Mouse (Mus musculus): Measurements from ENCODE around the gene Pop7. TPM values are rescaled to one million over a fixed set of nuclear protein-coding genes. Genes with fewer than 3 reads are reported as not detected.
A peak's percentile ranks its signal among the peaks of the same experiment; 100 is the strongest.

The Pop7 gene
- total RNA-seq, 2 experiments from 2014 or later = 28.9 to 31.2 TPM

DNA sequence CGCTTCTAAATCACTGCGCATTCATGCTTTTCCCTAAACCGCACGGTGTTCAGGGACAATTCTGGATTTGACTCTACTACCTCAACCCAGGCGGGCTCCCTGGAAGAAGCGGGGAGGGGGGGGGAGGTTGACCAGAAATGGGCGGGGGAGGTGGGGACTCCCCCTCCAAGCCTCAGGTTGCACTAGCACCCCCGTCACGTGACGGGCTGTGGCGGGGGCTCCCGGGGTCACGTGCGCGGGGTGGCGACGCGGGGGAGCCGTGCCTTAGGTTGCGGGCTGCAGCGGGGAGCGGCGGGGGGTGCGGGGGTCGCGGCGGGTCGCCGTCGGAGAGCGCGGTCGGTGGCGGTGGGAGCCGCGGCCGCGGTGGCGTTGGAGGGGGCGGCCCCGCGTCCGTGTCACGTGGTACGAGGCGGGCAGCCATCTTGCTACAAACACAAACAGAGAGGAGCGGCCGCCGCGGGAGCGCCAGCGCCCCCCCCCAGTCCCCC is 7.7 kb upstream of the Pop7 start:
- peak; percentile 52 for ATAC-seq (replicated peaks; ENCODE audit: poor library complexity, severe bottlenecking)

DNA sequence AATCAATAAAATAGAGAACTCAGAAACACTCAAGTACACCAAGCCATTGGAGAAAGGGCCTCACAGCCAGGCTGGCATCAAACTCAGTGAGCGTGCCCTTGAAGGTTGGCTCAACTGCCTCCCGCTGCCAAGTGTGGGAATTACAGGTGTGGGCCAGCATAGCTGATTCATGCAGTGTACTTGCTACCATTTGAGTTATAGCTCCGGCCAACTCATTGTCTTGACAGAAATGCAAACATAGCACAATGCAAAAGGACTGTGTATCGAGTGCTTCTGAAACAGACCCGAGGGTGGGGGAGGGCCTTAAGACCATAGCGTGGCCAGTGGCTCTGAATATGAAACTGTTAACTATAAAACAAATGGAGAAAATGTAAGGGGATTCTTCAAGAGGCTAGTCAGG is 1.7 kb upstream of the Pop7 start:
- ATAC-seq (replicated peaks; ENCODE audit: poor library complexity, severe bottlenecking) = no peak

DNA sequence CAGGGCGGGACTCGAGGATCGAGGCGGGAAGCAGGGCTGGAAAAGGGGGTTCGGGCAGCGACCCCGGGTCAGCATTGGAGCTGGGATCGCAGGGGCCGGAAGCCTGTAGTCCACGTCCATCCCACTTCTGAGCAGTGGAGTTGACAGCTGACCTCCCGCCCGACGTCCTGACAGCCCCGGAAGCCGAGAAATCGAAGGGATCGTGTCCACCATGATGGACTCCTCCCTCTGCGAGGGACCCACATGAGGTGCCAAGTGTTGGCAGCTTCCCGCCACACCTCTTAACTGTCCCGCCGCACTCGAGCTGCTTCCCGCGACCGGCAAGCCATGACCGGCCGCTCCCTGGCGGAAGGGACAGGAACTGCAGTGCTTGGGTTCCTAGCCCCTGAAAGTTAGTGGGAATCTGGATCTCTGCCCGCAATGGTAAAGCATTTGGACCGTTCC is 371 bp upstream of the Pop7 start:
- peak; percentile 80 for ATAC-seq (replicated peaks; ENCODE audit: poor library complexity, severe bottlenecking)

DNA sequence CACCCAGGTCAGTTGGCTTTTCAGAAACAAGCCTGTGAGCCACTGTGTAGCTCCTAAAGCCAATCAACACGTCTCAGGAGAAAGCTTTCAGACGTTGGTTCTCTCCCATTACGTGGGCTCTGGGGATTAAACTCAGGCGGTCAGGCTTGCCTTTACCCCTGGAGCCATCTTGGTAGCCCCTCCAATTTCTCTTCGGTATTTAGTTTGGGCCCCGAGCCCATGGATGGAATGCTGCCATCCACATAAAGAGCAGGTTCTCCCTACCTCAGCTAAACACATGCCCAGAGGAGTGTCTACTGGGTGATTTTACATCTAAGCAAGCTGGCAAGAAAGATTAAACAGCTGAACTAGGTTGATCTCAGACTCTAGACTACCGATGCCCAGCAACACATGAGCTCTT is 2.1 kb downstream of the Pop7 start:
- no peak for ATAC-seq (replicated peaks; ENCODE audit: poor library complexity, severe bottlenecking)

DNA sequence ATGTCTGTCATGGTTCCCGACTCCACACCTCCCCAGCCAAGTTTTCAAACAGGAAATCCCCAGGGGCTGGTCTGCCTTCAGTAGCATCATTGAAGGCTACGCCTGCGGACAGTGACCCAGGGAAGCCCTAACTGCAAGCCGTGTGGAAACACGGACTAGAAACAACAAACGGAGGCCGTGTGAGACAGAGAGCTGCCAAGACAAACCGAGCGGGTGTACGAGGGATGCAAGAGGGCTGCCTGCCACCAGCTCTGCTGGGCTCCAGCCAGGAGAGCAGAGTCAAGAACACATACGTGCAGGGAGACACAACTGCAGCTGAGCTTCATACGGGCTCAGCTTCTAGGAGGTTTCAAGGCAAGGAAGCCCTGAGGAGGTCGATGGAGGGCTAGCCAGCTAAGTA is 8.5 kb downstream of the Pop7 start:
- ATAC-seq (replicated peaks; ENCODE audit: poor library complexity, severe bottlenecking) = no peak

DNA sequence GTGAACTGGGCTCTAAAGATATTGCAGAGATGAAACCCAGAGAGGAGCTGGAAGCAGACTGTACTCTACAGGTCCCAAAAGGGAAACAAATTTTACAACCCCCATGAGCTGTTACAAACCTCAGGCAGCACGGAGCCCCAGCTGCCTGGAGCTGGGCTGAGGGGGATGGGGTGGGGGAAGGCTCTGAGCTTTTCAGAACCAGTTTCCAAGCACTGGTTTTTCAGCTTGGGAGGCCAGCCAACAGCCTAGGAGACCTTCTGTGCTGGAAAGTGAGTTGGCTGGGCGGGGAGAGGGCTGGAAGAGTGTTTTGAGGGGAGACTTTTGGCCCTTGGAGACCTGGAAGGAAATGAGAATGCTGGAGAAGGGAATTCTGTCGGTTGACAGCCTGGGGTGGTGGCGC is 10.8 kb downstream of the Pop7 start:
- no peak for ATAC-seq (replicated peaks; ENCODE audit: poor library complexity, severe bottlenecking)

DNA sequence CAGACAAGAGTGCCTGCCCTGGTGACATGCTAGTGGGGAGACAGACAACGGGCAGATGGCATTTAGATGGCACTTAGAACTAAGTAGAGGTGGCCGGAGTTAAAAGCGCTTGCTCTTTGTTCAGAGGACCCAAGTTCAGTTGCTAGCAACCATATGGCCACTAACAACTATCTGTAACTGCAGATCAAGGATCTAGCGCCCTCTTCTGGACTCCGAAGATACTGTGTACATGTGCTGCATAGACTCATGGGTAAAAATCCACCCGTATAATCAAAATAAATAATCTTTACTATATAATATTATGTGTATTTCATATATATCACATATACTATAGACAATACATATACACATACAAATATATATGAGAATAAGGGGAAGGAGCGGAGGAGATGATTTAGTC is 14.7 kb downstream of the Pop7 start:
- ATAC-seq (replicated peaks; ENCODE audit: poor library complexity, severe bottlenecking) = no peak

DNA sequence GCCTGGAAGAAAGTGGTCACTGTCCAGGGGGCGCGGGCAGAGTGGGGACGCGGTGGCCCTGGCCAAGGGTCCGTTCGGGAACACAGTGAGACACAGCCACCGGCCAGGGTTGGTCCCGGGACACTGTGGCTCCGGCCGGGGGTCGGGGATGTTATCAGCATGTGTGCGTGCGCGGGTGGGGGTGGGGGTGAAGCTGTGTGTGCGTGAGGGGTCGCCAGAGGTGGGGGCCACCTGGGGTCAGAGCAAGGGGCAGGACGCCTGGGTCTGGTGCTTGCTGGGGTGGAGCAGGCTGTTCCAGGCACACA is 16.5 kb downstream of the Pop7 start:
- no peak for ATAC-seq (replicated peaks; ENCODE audit: poor library complexity, severe bottlenecking)

DNA sequence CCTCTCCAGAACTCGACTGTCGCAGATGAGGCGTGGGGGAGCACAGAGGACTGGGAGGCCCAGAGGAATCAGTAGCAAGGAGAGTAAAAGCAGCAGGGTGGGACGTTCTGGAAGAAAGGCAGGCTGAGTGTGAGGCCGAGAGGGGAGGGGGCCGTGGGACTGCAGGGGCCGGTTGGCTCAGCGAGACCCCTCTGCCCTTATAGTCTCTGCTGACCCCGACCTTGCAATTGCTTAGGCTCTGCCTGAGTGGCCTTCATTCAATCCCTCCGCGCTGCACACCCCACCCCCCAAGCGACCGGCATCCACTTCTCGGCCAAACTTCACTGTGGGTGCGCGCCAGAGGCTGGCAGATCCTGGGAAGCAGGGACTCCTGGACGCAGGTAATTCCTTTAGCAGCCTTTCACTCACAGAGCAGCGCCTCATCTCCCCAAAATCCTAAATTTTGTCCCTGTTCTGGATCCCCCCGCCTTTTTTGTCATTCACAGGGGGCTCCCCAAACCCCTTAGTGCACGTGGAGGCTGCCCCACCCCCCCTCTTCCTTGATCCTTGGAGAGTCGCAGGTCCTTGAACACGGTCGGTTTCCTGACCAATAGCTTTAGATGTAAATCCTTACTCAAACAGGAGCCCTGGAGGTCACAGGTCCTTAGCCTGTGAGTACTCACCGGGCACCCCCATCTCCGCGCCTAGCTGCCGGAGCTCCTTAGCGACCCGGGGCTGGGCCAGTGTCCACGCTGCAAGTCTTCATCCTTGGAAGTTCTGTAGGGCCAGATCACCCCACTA is 17.1 kb downstream of the Pop7 start:
- no peak for ATAC-seq (replicated peaks; ENCODE audit: poor library complexity, severe bottlenecking)

DNA sequence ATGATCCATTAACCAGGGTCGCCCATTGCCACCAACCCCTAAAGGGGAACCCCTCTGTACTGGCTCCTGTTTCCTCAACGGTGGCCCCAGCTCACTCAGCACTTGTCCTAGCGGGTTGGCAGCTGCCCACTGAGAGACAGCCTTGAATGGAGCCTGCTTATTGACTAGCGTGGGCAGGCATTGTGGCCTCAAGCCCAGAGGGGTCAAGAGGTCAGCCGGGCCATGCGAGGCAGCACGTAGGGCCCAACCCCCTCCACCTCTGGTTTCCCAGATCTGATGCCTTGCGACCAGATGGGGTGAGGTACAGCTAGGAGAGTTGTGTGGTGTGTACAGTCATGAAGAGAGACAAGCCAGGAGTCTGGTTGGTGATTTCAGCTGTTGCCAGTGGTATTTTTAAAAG is 20.4 kb downstream of the Pop7 start:
- no peak for ATAC-seq (replicated peaks; ENCODE audit: poor library complexity, severe bottlenecking)

DNA sequence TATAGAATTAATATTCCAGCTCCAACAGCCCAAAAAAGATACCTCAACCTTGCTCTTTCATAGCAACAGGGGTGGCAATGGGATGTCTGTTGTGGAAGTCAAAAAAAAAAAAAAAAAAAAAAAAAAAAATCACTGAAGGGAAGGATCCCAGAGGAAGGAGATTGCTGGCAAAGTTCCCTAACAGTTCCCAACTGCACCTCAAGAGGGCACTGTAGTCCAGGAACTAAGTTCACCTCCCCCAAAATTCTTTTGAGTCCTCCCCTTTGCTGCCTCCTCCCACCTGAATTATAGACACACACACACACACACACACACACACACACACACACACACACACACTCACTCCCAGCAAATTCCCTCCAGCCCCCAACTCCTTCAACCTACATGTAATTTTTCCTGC is 21.2 kb downstream of the Pop7 start:
- peak; percentile 62 for ATAC-seq (replicated peaks; ENCODE audit: poor library complexity, severe bottlenecking)

DNA sequence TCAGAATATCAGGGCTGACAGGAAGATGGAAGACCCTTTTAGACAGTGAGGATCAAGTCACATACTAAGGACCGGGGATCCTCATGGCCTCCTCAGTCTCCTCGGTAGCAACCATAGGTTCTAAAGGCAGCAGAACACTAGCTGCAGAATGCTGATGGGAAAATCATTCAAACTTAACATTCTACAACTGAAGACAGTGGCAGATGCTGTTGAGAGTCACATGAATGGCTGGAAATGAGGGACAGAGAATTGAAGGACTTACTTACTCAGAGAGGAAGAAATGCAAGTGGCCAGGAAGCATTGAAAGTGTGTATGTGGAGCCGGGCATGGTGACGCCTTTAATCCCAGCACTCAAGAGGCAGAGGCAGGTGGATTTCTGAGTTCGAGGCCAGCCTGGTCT is 25.4 kb downstream of the Pop7 start, which contains the start of gene Zan:
Zan (minus strand) TSS at position 101 of the 400 bp plus-strand sequence.
- ATAC-seq (replicated peaks; ENCODE audit: poor library complexity, severe bottlenecking) = no peak

DNA sequence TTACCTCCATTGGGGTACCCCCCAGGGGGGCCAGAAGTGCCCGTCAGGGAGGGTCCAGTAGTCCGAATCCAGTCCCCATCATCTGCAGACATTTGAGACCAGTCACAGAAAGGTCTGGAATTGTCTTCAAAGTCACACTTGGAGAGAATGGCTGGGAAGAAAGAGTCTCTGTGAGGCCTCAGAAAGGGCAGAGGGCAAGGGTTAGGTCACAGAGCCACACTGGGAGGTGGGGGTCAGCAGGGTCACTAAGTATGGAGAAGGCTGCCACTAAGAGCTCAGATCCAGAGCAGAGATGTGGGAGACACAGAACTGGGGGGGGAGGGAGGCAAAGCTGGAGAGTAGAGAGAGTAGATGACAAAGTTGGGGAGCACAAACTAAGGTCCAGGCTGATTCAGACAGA is 28.0 kb downstream of the Pop7 start:
- ATAC-seq (replicated peaks; ENCODE audit: poor library complexity, severe bottlenecking) = no peak

DNA sequence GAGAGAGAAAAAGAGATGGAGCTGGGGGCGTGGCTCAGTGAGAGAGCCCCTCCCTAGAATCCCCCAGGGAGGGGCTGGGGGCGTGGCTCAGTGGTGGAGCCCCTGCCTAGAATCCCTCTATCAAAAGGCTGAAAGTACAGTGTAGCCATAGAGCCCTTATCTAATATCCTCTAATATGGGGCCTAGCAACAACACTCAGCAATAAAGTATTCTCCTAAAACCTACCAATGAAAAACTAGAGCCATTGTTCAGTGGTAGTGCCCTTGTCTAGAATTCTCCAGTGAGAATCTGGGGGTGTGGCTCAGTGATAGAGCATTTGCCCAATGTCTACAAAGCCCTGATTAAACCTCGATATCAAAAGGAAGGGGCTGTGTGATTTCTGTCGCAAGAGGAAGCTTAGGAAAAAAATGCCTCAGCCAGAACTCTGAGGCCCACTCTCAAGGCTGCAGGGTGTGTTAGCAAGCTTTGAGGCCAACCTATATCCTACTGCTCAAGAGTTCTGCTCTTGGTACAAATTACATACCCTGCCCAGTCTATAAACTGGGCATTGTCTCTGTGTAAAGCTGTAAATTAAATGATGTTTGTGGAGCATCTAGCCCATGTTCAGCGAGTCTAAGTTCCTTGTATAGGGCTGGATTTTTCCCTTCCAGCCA is 29.9 kb downstream of the Pop7 start:
- no peak; the same call in 1 of the 2 replicates for ATAC-seq (replicated peaks; ENCODE audit: poor library complexity, severe bottlenecking)

DNA sequence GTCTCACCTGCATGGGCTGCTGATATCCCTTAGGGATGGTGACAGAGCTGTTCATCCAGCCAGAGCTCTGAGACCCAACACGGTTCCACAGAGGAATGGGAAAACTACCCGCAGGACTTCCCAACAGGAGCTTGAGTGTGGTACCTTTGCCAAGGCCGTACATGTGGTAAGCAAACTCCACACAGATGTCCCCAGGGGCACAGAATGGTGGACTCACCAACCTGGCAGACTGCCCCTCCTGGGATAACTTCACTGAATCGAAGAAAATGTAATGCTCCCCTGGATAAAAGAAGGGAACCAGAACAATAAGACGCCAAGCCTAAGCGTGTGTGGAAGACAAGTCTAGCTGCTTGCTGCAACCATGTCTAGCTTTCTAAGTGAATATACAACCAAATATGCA is 35.4 kb downstream of the Pop7 start:
- no peak for ATAC-seq (replicated peaks; ENCODE audit: poor library complexity, severe bottlenecking)

DNA sequence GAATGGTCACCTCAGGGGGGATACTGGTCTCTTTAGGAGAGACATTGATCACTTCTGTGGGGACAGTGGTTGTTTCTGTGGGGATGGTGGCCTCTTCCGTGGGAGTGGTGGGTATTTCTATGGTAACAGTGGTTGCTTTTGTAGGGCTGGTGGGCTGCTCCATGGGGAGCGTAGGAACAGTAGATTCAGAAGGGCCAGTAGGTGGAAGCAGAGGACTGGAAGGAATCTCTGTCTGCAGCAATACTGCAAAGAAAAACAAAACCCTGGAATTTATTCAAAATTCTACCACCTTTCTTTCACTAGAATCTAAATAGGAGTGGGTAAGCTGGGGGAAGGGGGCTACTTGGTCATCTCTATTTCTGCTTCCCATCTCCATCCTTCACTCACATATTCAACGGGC is 37.3 kb downstream of the Pop7 start:
- ATAC-seq (replicated peaks; ENCODE audit: poor library complexity, severe bottlenecking) = no peak

DNA sequence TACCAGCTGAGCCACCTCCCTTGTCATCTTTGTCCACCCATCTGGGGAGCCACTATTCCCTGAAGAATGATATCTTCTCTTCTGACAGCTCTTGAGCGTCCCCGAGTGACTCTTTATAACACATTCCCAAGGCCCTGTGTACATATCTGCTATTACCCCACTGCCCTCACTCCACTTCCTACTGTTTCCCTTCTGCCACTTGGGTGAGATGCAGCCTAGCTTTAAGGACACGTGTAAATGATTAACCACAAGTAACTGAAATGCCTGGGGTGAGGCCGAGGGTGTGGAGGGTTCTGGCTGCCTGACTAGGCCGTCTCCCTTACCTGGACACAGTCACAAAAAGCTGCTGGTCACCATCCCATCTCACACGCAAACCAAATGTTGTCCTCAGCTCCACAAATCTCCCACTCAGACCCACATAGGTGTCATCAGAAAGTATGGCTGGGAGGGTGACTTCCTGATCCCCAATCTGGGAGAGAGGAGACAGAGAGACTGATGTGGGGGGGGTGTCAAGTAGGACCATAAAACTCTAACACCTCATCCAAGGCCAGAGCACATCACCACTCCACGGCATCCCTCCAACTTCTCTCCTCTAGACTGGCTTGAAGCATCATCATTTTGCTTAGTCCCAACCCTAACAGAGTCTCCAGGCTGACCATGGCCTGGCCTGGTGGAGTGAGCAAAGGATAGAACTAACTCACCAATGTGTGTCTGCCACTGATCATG is 46.3 kb downstream of the Pop7 start:
- ATAC-seq (replicated peaks; ENCODE audit: poor library complexity, severe bottlenecking) = 0 out of 2 replicates have a peak, but pooled peaks have one; percentile 20

DNA sequence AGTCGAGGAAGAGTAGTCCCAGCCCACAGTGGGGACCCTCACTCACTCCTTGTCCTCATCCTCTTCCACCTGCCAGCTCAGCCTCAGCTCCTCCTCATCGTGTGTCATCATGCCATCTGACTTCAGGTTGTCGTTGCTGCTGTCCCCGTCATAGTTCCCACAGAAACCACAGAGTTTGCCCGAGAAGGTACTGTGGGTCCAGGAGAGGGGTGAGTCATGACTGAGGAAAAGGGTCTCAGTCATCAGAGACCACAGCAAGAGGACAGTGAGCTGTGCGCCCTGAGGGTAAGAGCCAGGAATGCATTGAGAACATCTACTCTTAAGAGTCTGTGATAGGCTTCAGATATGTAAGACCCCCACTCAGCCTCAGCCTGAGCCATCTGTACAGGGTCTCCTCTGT is 47.1 kb downstream of the Pop7 start:
- ATAC-seq (replicated peaks; ENCODE audit: poor library complexity, severe bottlenecking) = peak; percentile 14; the same call in 1 of the 2 replicates

Data from granulocyte monocyte progenitor cell, adult 5-6 weeks (primary cell).